Mouse (Mus musculus) layer of hippocampus, adult 8-10 months (tissue): ENCODE results near the gene Tmem185b. TPM values are rescaled to one million over a fixed set of nuclear protein-coding genes. Genes with fewer than 3 reads are reported as not detected.

ENCODE experiments used
- DNase-seq, 2 experiments: peaks; one replicate each; pipeline ENCODE4 v3.0.0; 2022; ENCODE audit warnings: low spot score in 2 of 2
- total RNA-seq, 4 experiments: library from RNA; stranded (reverse); gene quantifications; 2 replicates each; pipeline ENCODE4 v1.2.4; 2022

The Tmem185b gene
- 10 to 100 TPM; 14.6 to 20.3 (median 16.5) TPM for total RNA-seq

DNA sequence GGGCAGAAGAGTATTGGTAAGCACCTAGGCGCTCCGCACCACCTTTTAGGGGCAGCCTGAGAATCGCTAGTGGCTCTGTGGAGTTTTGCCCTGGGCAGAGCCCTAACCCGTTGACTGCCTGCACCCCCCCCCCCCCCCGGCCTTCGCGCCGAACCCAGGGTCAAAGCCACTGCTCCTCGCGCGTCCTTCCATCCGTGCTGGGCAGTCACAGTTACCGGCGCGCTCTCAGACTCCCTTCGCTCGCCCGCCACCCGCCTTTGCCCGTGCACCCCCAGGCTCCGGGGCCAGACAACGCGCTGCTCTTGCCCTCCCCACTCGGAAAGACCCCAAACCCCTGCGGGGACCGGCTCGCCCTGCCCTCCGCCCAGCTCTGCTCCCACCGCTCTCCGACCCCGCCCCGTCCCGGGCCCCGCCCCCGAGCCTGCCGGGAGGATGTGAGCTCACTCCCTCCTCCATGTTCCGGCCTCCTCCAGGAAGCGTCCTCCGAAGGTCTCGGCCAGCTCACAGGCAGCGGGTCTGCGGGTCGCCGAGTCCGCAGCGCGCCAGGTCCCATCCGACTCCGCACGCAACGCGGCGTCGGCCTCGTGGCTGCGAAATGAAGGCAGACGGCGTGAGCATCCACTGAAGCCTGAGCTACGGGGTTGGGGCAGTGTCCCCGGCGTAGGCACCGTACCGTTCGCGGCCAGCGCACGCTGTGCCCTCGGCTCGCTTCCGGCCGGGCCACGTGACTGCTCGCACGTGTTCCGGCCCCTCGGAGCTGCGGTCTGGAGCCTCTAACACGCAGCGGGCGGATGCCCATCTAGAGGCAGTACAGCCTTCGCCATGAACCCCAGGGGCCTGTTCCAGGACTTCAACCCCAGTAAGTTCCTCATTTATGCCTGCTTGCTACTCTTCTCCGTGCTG is at the start of gene Tmem185b:
Gene Tmem185b, plus strand, starts transcription at position 472 of the 903 bp plus-strand sequence.
- peak; percentile 78 to 80 for DNase-seq

- DNase-seq: no peak
These were observed 49.0 kb upstream of the Tmem185b start for GRCm38 (mm10) chr1:119476905-119477353.

DNA sequence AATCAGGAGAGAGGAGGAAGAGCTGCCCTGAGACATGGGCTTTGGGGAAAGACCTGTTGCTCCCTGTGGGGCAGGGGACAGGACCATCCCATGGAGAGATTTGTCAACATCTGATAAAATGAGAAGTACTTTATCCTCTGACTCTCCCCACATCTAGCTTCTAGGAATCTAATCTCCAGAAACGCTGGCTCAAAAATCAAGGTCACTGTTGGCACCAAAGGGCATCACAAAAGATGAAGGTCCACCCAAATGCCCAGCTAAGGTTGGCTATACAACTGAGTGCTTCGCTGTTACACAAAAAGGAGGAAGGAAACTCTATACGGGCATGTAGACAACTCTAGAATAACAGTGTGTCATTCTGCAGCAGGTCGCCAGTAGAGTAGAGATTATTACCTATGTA is 46.3 kb upstream of the Tmem185b start:
- DNase-seq: no peak

GRCm38 (mm10) chr1:119480678-119481077 is 45.3 kb upstream of the Tmem185b start:
- DNase-seq: no peak

DNA sequence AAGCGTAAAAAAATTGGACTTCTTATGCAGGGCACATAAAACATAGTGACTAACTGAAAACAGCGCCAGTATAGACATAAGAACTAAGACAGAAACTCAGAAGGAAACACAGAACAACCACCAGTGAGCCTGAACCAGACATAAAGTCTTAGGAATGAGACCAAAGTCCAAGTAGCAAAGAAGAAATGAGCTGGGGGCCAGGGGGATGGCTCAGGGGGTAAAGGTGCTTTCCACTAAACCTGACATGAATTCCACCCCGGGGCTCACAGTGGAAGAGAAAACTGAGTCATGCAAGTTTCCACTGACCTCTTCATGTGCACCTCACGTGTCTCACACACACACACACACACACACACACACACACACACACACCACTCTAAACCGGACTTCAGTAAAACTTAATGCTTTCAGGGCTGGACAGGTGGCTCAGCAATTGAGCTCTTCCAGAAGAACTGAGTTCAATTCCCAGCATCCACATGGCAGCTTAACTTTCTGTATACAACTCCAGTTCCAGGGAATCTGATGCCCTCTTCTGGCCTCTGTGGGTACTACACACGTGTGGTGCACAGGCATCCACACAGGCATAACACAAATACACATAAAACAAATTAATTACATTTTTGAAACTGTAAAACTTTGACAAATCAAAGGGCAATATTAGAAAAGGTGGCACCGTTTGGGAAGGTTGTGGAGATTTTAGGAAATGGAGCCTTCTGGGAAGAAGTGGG is 44.6 kb upstream of the Tmem185b start:
- DNase-seq: no peak

DNA sequence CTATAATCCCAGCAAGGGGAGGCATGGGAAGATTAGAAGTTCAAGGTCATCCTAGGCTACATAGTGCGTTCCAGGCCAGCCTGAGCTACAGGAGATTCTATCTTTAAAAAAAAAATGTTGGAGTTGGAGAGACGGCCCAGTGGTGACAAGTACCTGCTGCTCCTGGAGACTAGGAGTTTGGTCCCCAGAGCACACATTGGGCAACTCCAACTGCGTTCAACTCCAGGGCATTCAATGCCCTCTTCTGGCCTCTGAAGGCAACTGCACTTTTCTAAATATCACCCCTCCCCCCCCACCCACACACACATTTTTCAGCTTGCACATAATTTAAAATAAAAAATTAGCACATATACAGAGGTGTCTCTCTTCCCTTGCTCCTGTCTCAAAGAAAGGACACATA is 43.1 kb upstream of the Tmem185b start:
- DNase-seq: no peak

DNA sequence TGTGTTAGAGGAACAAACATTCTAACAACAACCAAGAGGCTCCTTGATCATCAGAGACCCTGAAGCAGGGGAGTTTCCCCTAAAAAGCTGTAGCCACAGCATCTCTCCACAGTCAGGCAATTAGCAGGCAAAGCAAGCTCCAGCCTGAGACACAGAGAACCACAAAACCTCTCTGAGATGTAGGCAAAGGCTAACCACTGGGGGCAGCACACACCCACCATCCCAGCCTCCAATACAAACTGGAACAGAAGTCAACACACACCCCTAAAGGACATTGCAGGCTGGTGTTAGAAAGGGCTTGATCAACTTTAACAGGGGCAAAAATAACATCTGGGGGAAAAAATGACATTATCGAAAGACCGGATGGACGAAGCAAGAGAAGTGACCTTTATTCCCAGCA is 41.5 kb upstream of the Tmem185b start:
- no peak for DNase-seq

DNA sequence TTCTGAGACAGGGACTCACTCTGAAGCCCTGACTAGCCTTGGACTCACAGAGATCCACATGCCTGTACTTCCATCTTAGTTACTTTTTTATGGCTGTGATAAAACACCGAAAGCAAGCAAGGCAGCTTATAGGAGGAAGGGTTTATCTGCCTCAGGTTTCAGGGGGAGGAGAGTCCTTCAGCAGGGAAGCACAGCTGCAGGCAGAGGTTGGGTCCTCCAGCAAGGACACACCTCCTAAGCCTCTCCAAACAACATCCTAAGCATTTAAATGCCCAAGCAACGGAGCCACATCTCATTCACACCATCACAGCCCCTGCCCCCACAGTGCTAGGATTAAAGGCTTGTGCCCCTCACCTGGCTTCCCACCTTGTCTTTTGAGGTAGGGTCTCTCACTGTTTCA is 40.1 kb upstream of the Tmem185b start:
- no peak for DNase-seq

DNA sequence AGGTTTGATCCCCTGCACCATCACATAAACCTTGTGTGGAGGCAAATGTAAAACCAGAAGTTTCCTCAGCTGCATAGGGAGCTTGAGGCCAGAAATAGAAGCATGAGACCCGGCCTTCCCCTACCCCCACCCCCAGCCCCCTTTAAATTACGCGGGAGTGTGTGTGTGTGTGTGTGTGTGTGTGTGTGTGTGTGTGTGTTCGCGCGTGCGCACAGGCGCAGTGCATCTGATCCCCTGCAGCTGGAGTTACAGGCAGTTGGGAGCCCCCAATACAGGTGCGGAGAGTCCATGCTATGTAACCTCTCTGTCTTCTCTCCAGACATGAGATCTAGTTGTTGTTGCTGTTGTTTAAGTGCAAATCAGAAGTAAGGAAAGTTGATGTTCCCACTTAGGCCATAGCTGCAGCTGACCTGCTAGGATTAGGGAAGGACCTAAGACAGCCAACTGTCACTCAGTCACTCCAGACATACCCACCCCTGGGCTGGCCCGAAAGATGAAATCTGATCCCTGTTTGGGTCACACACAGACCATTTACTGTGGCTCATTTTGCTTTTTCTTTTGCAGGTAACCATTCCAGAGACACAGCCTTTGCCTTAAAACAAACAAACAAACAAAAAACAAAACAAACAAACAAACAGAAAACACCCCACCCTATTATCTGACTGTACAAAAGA is 37.9 kb upstream of the Tmem185b start:
- DNase-seq: no peak

GRCm38 (mm10) chr1:119490765-119491164 is 35.2 kb upstream of the Tmem185b start:
- no peak for DNase-seq

GRCm38 (mm10) chr1:119492097-119492496 is 33.9 kb upstream of the Tmem185b start:
- DNase-seq: no peak

- DNase-seq: no peak
These were observed 33.5 kb upstream of the Tmem185b start for GRCm38 (mm10) chr1:119492505-119492904.

DNA sequence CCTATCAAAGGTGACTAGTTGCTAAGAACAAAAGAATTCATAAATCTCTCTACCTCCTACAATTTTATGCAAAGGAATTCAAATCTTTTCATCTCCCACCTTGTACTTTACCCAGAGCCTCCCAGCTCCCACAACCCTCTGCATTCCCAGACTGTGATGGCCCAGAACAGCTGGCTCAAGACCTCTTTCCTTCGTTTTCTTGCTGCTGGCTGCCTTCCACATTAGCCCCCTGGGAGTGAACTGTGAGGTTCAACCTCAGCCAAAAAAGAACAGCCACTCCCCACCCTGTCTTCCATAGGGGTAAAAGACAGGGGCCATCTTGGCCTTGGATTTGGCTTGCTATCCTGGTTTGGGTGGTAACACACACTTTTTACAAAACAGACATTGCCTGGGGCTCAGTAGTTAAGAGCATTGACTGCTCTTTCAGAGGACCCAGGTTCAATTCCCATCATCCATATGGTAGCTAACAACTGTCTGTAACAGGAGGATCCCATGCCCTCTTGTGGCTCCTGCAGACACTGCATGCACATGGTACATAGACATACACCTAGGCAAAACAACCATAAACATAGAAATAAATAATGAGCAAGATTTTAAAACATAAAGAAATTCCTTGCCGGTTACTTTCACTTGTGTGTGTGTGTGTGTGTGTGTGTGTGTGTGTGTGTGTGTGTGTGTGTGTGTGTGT is 31.8 kb upstream of the Tmem185b start:
- DNase-seq: no peak

DNA sequence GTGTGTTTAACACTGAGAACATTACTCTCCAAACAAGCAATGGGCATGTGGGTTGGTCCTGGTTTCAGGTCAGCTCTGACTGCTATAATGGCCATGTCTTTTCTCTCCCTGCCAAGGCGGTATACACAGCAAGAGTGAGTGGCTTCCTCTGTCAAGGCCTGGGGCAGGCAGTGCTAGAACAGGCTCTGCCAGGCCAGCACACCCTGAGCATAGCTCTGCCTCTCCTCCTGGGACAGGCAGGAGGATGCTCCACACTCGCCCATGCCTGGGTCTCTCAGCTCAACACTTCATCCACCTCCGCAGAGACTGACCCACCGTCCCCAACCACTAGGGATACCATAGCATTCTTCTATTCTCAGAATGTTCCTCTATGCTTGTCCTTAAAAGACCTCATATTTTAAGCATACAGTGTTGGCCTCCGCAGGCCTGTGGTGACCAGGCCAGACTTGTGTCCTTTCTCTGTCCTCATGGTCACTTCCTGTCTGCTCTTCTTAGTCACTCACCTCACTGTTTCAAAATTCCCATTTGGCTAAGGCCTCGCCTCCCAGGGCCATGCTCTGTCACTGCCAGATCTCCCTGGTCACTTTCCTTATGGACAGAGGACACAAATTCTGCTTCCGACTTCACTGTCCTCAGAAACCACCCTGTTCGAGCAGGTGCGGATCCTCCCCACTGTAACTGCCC is 31.1 kb upstream of the Tmem185b start:
- DNase-seq: no peak

GRCm38 (mm10) chr1:119495396-119495775 is 30.6 kb upstream of the Tmem185b start:
- DNase-seq: no peak

DNA sequence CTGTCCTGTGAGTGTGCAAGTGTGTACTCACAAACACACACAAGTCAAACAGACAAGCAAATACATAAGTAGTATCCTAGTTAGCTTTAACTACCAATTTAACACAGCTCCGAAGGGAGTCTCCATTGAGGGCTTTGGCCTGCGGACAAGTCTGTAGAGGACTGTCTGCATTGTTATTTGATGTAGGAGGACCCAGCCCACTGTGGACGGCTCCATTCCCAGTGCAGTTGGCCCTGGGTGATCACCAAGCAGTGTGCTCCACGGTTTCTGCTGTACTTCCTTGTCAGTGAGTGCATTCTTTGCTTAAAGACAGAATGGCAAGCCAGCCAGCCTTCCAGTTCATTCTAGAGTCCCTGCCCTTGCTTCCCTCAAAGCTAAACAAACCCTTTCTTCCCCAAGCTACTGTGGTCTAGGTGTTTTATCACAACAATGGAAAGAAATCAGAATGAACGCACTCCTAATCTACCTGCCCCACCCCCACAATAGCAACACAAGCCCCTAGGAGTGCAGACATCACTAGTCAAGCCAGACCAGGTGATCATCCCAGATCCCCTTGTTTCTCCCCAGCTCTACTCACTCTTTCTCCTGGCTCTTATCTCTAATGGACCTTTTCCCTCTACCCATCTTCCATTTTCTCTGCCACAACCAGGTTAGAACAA is 28.5 kb upstream of the Tmem185b start:
- no peak for DNase-seq

DNA sequence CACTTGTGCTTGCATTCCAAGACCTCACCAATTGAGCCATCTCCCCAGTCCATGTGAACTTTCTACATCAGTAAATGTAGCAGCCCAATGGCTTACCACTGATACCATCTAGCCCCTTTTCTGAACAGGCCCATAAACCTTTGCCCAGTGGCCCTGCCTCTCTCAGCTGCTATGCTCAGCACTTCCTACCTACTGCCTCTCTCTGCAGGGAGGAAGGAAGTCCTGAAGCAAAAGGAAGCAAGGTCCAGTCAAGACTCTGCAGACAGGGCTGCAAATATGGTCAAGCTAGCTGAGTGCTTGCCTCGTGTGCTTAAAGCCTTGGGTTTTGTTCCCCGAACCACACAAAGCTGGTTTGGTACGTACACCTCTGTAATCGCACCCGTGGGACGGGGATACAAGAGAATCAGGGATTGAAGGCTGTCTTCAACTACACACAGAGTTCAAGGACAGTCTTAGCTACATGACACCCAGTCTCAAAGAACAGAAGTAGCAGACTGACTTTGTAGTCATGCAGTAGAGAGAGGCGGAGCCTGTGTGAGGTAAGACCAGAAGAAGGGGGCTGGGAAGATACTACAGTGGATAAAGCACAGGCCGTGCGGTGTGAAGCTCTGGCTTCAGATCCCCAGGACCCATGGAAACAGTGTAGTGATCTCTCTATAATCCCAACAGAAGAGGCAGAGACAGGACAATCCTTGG is 27.3 kb upstream of the Tmem185b start:
- DNase-seq: no peak

- DNase-seq: no peak
These were observed 26.5 kb upstream of the Tmem185b start for GRCm38 (mm10) chr1:119499456-119499855.

DNA sequence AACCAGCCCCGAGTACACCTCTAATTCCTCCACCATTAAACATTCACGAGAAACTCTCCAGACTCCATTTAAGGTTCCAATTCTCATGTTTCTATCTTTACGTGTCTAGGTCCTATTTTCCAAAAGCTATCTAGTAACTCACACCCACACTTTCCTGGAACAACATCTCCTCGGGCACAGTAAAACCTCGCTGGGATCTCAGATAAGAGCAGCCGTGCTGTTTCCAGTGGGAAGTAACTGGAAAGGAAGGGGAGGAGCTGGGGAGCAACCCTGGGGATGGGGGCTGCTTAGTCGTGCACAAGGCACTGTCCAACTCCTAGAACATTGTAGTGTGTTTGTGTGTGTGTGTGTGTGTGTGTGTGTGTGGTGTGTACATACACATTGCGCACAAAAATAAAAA is 24.1 kb upstream of the Tmem185b start:
- DNase-seq: no peak

DNA sequence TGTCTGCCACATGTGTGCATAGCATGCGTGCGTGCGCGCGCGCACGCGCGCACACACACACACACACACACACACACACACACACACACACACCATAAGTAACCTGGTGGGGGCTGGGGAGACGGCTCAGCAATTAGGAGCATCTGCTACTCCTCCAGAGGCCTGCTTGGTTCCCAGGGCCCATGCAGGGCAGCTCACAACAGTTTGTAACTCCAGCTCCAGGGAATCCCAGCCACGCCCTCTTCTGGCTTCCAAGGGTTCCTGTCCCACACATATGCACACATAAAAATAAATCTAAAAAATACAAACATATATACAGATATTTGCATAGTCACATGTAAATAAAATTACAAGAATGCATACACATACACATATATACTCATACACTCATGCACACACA is 23.2 kb upstream of the Tmem185b start:
- no peak for DNase-seq
